Mouse (Mus musculus): ENCODE data around the gene Esp38.
"Not testable (repeated sequence)": the region's sequence is repeated elsewhere in the genome, so short reads cannot be mapped to it uniquely, and the experiment has no call there.

Gene Esp38

DNA sequence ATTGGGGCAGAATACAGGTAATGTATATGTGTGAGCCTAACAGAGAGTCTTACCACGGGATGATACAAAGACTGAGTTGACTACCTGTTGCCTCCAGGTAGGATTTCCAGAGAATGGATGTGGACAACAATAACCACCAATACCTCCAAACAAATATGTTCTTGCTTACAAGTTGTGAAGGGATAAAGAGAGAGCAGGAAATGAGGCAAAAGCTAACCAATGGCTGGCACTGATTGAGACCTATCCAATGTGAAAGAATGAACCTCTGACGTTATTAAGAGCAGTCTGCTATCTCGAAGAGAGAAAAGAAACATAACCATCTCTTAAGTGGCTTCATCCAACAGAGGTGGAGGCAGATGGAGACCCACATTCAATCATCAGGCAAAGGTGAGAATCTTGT, at the start of gene Esp38:
TSS of gene Esp38 (plus strand) at position 301 of the 400 bp plus-strand sequence.
- no peak for DNase-seq (ENCODE audit: low spot score)

DNA sequence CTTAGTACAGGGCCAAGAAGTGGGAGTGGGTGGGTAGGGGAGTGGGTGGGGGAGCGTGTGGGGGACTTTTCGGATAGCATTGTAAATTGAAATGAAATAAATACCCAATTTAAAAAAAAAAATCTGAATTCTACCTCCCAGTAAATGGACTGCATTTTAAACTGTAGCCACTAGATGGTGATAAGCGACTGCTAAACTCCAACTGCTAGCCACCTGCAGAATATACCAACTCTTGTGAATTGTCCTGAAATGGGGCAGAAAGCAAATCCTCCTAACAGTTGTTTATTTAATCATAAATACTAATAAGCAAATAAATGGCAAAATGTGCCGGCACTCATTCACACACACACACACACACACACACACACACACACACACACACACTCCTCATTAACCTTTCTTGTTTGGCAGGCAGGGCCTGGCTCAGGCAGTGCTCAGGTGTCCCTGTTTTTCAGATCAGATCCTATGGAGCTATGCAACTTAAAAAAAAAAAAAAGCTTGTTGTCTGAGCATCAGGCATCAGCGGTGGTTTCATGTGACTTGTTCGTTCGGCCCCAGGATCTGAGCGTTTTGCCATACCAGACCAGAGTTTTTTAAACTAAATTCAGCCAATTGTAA, 47.3 kb upstream of the Esp38 start:
- DNase-seq (ENCODE audit: low spot score), result not testable (repeated sequence)
